23 mouse cellular contexts compared by ENCODE assay signal in the genomic region with DNA sequence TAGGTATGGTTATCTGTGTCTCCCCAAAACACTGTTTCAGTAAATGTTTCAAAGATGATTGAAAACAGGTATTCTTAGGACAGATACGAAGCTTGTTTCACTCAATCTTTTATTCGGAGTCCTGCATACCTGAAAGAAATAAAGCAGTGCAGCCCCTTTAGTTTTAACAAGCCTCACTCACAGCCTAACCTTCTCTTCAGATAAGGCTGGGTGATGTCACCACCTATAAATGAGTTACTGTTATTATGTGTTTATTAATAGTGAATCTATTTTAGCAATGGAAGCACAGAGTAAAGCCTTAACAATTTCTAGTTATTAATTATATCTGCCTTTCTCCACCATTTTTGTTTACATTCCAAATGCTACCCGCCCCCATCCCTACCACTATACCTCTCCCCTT.
DNase-seq lines count a peak whose midpoint lies in the region; ATAC-seq lines count a peak whose summit lies in the region.
"Had no signal": no experiment of that assay in that cellular context is flagged by ENCODE, and none has a peak within 500 bp of the region (broad histone marks: within the 10 kb centered on the region; RNA-seq: fewer than 3 reads in every experiment).

No protein-coding gene starts in this region.

- peak; percentile 14 for DNase-seq in heart, adult 11 months
- no peak for DNase-seq in heart, postnatal 4 days
- DNase-seq in heart, postnatal 25 days (ENCODE audit: low spot score), result no peak
- no peak for DNase-seq in heart, postnatal 10 days
- DNase-seq: adrenal gland, adult 8-10 months; adrenal gland, postnatal 14 days; adrenal gland, postnatal 36 days; cerebellum, adult 11-12 months; cerebellum, adult 2 months; cerebellum, adult 9-10 months; cerebellum, postnatal 10 days; cerebellum, postnatal 25 days had no signal

- H3K27me3 ChIP-seq in heart, embryonic 14.5 days (ENCODE audit: control insufficient read depth, insufficient read depth, low read length), result no peaks in the 10 kb centered on the region
- H3K27me3 ChIP-seq in heart, embryonic 16.5 days (ENCODE audit: control insufficient read depth, insufficient read depth, low read length), result no peaks in the 10 kb centered on the region
- H3K27me3 ChIP-seq: CH12.LX; embryonic facial prominence, embryonic 12.5 days; forebrain, embryonic 13.5 days; forebrain, embryonic 15.5 days; Patski had no signal

- intact Hi-C loops in heart, postnatal 25 days (cut with DNase I), result no loop called here
- intact Hi-C loops in heart, postnatal 10 days (cut with DNase I), result no loop called here

- H3K27ac ChIP-seq in heart, embryonic 14.5 days (replicated peaks in 1 of 2; ENCODE audit: control insufficient read depth in 1 of 2, insufficient read depth in 1 of 2, low read depth in 2 of 2, low read length in 2 of 2), result peak overlapping the region; percentile 68 to 71
- H3K27ac ChIP-seq in heart, embryonic 16.5 days (ENCODE audit: low read length), result peak overlapping the region; percentile 77
- H3K27ac ChIP-seq: embryonic facial prominence, embryonic 10.5 days; embryonic facial prominence, embryonic 12.5 days; forebrain, embryonic 13.5 days; forebrain, embryonic 15.5 days had no signal

- ATAC-seq in heart, embryonic 14.5 days (ENCODE audit: insufficient number of reproducible peaks, insufficient read depth, low FRiP score, low read depth), result no peak
- ATAC-seq in heart, embryonic 16.5 days (replicated peaks; ENCODE audit: extremely low read depth, insufficient read depth, low FRiP score), result peak; percentile 52; the same call in 1 of the 2 replicates
- ATAC-seq: activated CD4-positive, CD25-positive, alpha-beta regulatory T cell, adult 4 months; CD4-positive, CD25-positive, alpha-beta regulatory T cell, adult 4 months; forebrain, embryonic 13.5 days; forebrain, embryonic 15.5 days; Patski had no signal

- H3K9ac ChIP-seq in heart, embryonic 14.5 days (ENCODE audit: low read length), result no peak overlapping the region
- H3K9ac ChIP-seq in heart, embryonic 16.5 days (ENCODE audit: low read length), result no peak overlapping the region
- H3K9ac ChIP-seq: embryonic facial prominence, embryonic 12.5 days; forebrain, embryonic 13.5 days; forebrain, embryonic 15.5 days had no signal

- H3K9me3 ChIP-seq in heart, embryonic 14.5 days (ENCODE audit: control insufficient read depth, low read length), result peaks cover 7% of the 10 kb centered on the region
- H3K9me3 ChIP-seq in heart, embryonic 16.5 days (replicated peaks; ENCODE audit: control insufficient read depth, low read length), result peaks cover 8% of the 10 kb centered on the region
- H3K9me3 ChIP-seq: embryonic facial prominence, embryonic 10.5 days; embryonic facial prominence, embryonic 12.5 days; forebrain, embryonic 13.5 days; forebrain, embryonic 15.5 days had no signal

- 44% methylated on average over 3 of the region's 3 CpGs for WGBS in heart, embryonic 14.5 days
- WGBS in heart, embryonic 16.5 days, result 55% methylated on average over 3 of the region's 3 CpGs

- 0 out of 2 replicates have a peak overlapping the region, but pooled peaks have one; percentile 11 for H3K4me2 ChIP-seq in heart, embryonic 14.5 days (ENCODE audit: low read length)
- no peak overlapping the region for H3K4me2 ChIP-seq in heart, embryonic 16.5 days (ENCODE audit: low read depth, low read length)
- H3K4me2 ChIP-seq: embryonic facial prominence, embryonic 12.5 days; forebrain, embryonic 13.5 days; forebrain, embryonic 15.5 days had no signal

- H3K36me3 ChIP-seq in heart, embryonic 14.5 days (ENCODE audit: control insufficient read depth, insufficient read depth, low read length), result no peaks in the 10 kb centered on the region
- H3K36me3 ChIP-seq in heart, embryonic 16.5 days (ENCODE audit: control insufficient read depth, insufficient read depth), result 0 out of 2 replicates have a peak, but pooled peaks cover 4% of the 10 kb centered on the region
- H3K36me3 ChIP-seq: embryonic facial prominence, embryonic 10.5 days; embryonic facial prominence, embryonic 12.5 days; forebrain, embryonic 15.5 days; G1E had no signal

- no peak overlapping the region for H3K4me3 ChIP-seq in heart, embryonic 14.5 days (ENCODE audit: control insufficient read depth in 1 of 2, insufficient read depth in 1 of 2, low read depth in 1 of 2, low read length in 2 of 2)
- H3K4me3 ChIP-seq in heart, embryonic 16.5 days (ENCODE audit: low read length), result no peak overlapping the region
- H3K4me3 ChIP-seq: embryonic facial prominence, embryonic 10.5 days; embryonic facial prominence, embryonic 12.5 days; forebrain, embryonic 13.5 days; forebrain, embryonic 15.5 days had no signal

- peaks cover 0 to 9% of the 10 kb centered on the region in 2 experiments; a peak in 2 of 4 replicates for H3K4me1 ChIP-seq in heart, embryonic 14.5 days (ENCODE audit: control insufficient read depth in 2 of 2, insufficient read depth in 2 of 2, low read length in 2 of 2)
- H3K4me1 ChIP-seq in heart, embryonic 16.5 days (ENCODE audit: control insufficient read depth, insufficient read depth, low read length), result peaks cover 4% of the 10 kb centered on the region; the same call in 1 of the 2 replicates
- H3K4me1 ChIP-seq: embryonic facial prominence, embryonic 10.5 days; embryonic facial prominence, embryonic 12.5 days had no signal
